Mouse (Mus musculus): ENCODE data around the gene Hras.

GRCm38 (mm10) chr7:141145403-141145802 is 48.4 kb downstream of the Hras start:
- no peak for TF ChIP-seq CTCF (IDR thresholded peaks at IDR 0.05; ENCODE audit: low read depth)
- no peak for TF ChIP-seq EP300 (IDR thresholded peaks at IDR 0.05; ENCODE audit: low read depth)

Measured in liver, postnatal 0 days (tissue).